Mouse (Mus musculus): ENCODE data around the gene Sgsm1.

DNA sequence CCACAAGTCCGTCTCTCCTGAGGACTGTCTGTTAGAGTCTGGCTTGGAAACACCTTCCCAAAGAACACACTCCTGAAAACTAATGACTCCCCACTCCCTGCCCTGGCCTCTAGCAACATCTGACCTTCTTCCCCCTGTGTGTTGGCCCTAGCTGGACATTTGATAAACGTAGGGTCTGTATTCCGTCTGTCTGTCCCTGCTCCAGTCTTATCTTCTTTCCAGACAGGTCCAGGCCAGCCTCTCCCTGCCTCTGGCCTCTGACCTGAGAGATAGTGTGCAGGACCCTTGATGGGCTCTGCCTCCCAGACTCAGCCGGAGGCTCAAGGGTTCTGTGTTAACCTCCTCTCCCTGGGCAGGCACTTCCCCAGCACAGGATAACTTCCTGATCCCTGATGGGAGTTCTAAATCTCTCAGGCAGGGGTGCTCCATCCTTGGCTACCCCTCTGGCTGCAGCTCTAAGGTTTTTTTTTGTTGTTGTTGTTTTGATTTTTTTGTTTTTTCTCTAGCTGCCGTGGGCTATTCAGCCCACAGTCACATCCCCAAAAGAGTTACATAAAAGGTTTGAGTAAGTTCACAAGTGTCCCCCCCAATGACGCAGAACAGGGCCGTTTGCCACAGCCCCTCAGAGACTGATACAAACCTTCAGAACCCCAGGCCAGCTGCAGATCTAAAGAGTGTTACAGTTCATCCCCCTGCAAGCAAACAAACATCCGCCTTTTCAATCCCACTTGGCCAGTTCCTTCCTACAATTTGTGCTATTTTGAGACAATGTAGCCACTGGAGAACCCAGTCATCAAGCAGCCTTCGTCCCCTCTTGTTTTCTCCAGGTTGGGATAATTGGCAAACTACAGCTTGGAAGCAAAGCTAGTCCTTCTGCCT lies 113.4 kb downstream of the Sgsm1 start:
- TF ChIP-seq CTCF (IDR thresholded peaks at IDR 0.05; ENCODE audit: low read depth) (no peak), EP300 (optimal IDR thresholded peaks at IDR 0.05) (no peak)

Data from stomach, postnatal 0 days (tissue).